Mouse (Mus musculus): ENCODE measurements at regions not wholly inside any gene's neighbourhood (a gene's known extent, or its start where the extent isn't known, plus 50 kb on each side); places are given as distances from the start of the nearest gene placed in this dataset.
"Not testable (repeated sequence)": the region's sequence is repeated elsewhere in the genome, so short reads cannot be mapped to it uniquely, and the experiment has no call there.

DNA sequence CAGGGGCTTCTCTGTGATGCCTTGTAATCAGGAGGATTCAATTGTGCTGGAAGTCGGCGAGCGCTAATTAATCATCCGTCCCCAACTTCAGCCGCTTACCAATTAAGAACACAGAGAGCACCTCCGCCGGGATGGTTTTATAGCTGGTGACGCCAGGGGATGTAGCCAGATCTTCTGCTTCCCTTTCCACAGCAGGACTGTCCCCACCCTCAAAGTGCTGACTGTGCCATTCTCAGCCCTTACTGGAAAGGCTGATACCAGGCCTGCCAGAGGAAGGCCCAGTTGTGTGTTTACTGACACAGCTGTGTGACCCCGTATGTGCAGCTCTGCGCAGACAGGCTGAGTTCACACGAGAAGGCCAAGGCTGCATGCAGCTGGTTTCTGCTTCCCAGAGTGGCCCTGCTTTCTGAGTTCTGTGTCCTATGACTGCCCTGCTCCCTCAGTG lies 59.9 kb upstream of the Bend4 start:
- 32% methylated on average over 11 of the region's 11 CpGs for WGBS
- no peak overlapping the region for H3K4me2 ChIP-seq
- no peak overlapping the region for H3K4me3 ChIP-seq
- H3K9me3 ChIP-seq (replicated peaks): no peaks in the 10 kb centered on the region
- H3K4me1 ChIP-seq: peaks cover 6% of the 10 kb centered on the region
- peak; percentile 64; the same call in 1 of the 2 replicates for ATAC-seq
- H3K27me3 ChIP-seq: no peaks in the 10 kb centered on the region
- no peaks in the 10 kb centered on the region for H3K36me3 ChIP-seq (ENCODE audit: poor library complexity, severe bottlenecking)
- peak overlapping the region; percentile 31; the same call in 1 of the 2 replicates for H3K27ac ChIP-seq
- no peak overlapping the region for H3K9ac ChIP-seq

DNA sequence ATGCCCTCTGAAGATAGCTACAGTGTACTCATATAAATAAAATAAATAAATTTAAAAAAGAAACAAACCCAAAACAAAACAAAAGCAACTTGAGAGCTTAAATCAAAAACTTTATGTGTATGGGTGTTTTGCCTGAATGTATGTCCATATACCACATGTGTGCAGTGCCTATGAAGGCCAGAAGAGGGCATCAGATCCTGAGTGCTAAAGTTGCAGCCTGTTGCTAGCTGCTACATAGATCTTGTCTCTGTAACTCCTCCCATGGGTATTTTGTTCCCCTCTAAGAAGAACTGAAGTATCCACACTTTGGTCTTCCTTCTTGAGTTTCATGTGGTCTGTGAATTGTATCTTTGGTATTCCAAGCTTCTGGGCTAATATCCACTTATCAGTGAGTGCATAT lies 62.6 kb upstream of the Bend4 start:
- H3K4me1 ChIP-seq; ATAC-seq; H3K36me3 ChIP-seq (ENCODE audit: poor library complexity, severe bottlenecking); H3K9ac ChIP-seq; H3K27ac ChIP-seq; H3K4me3 ChIP-seq; H3K27me3 ChIP-seq; H3K4me2 ChIP-seq; H3K9me3 ChIP-seq (replicated peaks): not testable (repeated sequence)

DNA sequence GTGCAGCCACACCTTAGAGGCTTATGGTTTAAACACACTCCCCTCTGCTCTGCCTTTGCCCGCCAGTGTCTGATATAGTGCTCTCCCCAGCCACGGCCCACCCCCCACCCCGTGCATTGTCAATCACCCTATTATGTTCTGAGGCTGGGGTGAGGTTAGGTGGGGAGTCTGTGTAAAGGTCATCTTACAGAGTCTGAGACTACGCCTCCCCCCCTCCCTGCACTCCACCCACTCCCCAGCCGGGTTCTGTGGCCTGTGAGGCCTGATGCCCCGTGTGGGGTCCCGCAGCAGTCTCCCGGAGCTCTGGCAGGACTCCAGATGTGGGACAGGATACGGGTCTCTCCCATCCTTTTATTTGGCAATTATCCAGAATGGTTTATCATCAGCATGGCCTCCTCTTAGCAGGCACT lies 64.8 kb upstream of the Bend4 start:
- H3K36me3 ChIP-seq (ENCODE audit: poor library complexity, severe bottlenecking): no peaks in the 10 kb centered on the region
- no peak overlapping the region for H3K4me3 ChIP-seq
- H3K9ac ChIP-seq: no peak overlapping the region
- H3K27me3 ChIP-seq: no peaks in the 10 kb centered on the region
- 28% methylated on average over 9 of the region's 9 CpGs for WGBS
- no peak; the same call in 1 of the 2 replicates for ATAC-seq
- H3K4me1 ChIP-seq: peaks cover 4% of the 10 kb centered on the region
- no peaks in the 10 kb centered on the region for H3K9me3 ChIP-seq (replicated peaks)
- H3K27ac ChIP-seq: no peak overlapping the region
- no peak overlapping the region for H3K4me2 ChIP-seq

DNA sequence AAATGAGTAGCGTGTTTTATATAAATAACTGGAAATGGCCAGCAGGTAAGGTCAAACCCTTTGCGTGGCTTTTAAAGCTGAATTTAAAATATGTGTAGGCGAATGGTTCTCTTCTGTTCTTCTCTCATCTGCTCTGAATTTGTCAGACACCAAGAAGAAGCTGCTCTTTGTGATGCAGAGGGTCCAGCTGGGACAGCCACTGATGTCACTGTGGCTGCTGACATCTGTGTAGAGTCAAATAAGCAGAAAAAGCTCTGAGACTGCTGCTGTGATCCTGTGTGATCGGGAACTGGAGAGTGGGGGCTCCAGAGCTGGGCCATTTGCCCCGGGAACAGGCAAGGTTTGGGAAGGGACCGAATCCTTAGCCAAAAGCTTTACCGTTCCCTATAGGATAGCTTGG lies 68.6 kb upstream of the Bend4 start:
- no peaks in the 10 kb centered on the region for H3K36me3 ChIP-seq (ENCODE audit: poor library complexity, severe bottlenecking)
- no peak overlapping the region for H3K4me3 ChIP-seq
- H3K27me3 ChIP-seq: no peaks in the 10 kb centered on the region
- H3K9me3 ChIP-seq (replicated peaks): no peaks in the 10 kb centered on the region
- H3K4me2 ChIP-seq: no peak overlapping the region
- H3K27ac ChIP-seq: no peak overlapping the region
- H3K9ac ChIP-seq: no peak overlapping the region
- no peaks in the 10 kb centered on the region for H3K4me1 ChIP-seq
- WGBS: 86% methylated on average over 7 of the region's 7 CpGs
- ATAC-seq: no peak

DNA sequence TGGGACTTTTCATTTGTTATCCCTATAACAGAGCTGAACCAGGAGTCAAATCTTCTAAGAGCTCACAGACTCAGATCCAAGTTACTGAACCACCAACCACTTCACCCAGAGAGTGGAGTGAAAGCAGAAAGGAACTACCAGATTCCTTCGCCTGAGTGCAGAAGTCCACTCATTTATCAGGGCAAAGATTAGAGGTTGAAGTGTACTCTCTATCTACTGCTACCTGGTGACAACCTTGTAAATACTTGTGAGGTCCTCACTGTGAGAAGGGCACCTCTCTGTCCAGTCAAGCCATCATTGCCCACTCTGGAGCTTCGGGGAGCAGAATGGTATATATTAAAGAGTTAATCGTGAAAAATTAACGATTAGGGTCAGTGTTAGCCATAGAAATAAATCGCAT lies 87.4 kb upstream of the Shisa3 start:
- 94% methylated on average over 5 of the region's 5 CpGs for WGBS
- Histone ChIP-seq H3K36me3 (ENCODE audit: poor library complexity, severe bottlenecking) (no peaks in the 10 kb centered on the region), H3K4me3 (no peak overlapping the region), H3K27ac (no peak overlapping the region), H3K4me2 (no peak overlapping the region), H3K9me3 (replicated peaks) (no peaks in the 10 kb centered on the region; the same call in 1 of the 2 replicates), H3K4me1 (no peaks in the 10 kb centered on the region), H3K9ac (no peak overlapping the region), H3K27me3 (no peaks in the 10 kb centered on the region)
- no peak for ATAC-seq

DNA sequence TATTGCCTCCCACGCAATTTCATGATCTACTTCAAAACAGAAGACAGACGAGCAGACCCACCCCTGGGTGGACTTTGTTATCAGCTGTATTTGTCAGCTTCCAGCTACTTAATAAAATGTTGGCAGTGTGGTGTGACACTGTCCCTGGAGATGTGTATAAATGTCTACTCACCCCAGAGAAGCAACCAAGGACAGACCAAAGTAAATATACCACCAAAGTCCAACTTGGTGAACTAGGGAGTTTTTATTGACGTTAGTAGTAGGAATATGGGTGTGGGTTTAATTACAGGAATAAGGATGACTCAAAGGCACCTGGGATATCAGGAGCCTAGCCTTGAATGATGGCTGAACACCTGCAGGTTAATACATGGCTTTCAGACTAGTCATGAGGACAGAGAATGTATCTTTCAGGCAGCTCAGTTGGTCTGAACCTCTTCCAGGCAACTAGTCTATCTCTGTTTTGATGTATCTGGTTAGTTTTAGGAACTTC lies 86.2 kb upstream of the Shisa3 start:
- 87% methylated on average over 3 of the region's 3 CpGs for WGBS
- Histone ChIP-seq H3K36me3 (ENCODE audit: poor library complexity, severe bottlenecking) (no peaks in the 10 kb centered on the region), H3K27me3 (no peaks in the 10 kb centered on the region), H3K4me1 (no peaks in the 10 kb centered on the region), H3K4me3 (no peak overlapping the region), H3K4me2 (no peak overlapping the region), H3K9ac (no peak overlapping the region), H3K27ac (no peak overlapping the region), H3K9me3 (replicated peaks) (no peaks in the 10 kb centered on the region; the same call in 1 of the 2 replicates)
- ATAC-seq: no peak

DNA sequence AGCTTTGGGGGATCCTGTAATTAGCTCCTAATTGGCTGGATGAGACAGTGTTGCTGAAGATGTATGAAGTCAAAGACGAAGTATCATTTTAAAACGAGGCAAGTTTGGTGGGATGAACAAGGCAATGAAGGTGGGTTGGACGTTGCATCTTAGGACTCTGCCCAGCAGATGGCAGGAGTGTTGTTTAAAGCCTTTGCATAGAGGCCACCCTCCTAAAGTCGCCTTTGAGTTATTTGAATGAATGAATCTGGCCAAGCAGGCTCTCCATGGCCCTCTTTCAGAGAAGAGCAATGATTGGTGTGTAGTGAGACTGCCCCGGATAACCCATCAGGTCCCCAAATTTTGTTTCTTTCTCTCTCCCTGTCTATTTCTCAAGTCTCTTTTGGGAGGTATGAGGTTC lies 77.5 kb upstream of the Shisa3 start:
- H3K27me3 ChIP-seq: no peaks in the 10 kb centered on the region; the same call in 1 of the 2 replicates
- 58% methylated on average over 5 of the region's 5 CpGs for WGBS
- ATAC-seq: no peak
- H3K4me2 ChIP-seq: no peak overlapping the region
- H3K9me3 ChIP-seq (replicated peaks): no peaks in the 10 kb centered on the region
- H3K27ac ChIP-seq: no peak overlapping the region
- no peak overlapping the region for H3K4me3 ChIP-seq
- H3K36me3 ChIP-seq (ENCODE audit: poor library complexity, severe bottlenecking): no peaks in the 10 kb centered on the region
- H3K4me1 ChIP-seq: peaks cover 8% of the 10 kb centered on the region; the same call in 1 of the 2 replicates
- H3K9ac ChIP-seq: no peak overlapping the region

DNA sequence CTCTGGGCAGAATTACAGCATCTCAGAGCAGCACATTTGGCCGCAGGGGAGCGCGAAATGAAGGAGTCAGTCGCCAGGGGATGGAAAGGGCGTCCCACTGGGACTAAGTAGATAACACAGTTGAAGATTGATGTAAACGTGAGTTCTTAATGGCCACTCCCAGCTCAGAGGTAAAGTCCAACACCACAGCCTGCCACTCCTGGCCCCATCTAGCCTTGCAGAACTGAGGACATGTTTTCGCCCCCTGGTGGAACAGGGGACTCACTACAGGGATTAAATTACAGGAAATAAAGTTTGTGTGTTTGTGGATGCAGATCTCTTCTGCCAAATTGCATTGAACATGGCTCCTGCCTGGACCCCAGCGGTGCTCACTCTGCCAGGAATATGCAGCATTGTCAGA lies 76.7 kb upstream of the Shisa3 start:
- no peak overlapping the region for H3K27ac ChIP-seq
- no peak for ATAC-seq
- no peak overlapping the region for H3K4me3 ChIP-seq
- no peaks in the 10 kb centered on the region; the same call in 1 of the 2 replicates for H3K27me3 ChIP-seq
- H3K4me1 ChIP-seq: peaks cover 8% of the 10 kb centered on the region; the same call in 1 of the 2 replicates
- H3K9ac ChIP-seq: no peak overlapping the region
- no peak overlapping the region for H3K4me2 ChIP-seq
- H3K36me3 ChIP-seq (ENCODE audit: poor library complexity, severe bottlenecking): no peaks in the 10 kb centered on the region
- H3K9me3 ChIP-seq (replicated peaks): no peaks in the 10 kb centered on the region
- WGBS: 36% methylated on average over 8 of the region's 8 CpGs

DNA sequence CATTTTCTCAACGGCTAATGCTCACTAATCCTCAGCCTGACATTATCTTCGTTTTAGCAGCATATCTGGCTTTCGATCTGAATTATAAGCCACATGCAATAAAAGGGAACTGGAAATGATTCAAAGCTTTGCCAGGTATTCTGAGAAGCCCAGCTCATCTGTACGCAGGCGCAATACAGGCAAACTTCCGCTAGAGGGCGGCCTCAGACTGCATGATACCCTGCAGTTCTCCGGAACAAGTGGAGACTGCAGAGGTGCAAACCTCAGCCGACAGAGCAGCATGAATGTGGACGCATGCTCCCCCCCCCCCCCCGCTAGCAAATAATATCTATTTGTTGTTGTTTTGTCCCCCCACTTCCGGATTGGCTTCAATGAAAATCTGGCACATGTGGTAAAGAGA lies 75.3 kb upstream of the Shisa3 start:
- Histone ChIP-seq H3K4me3 (peak overlapping the region; percentile 23), H3K27ac (no peak overlapping the region), H3K4me1 (peaks cover 8% of the 10 kb centered on the region; the same call in 1 of the 2 replicates), H3K36me3 (ENCODE audit: poor library complexity, severe bottlenecking) (no peaks in the 10 kb centered on the region), H3K27me3 (no peaks in the 10 kb centered on the region; the same call in 1 of the 2 replicates), H3K9ac (peak overlapping the region; percentile 31; the same call in 1 of the 2 replicates), H3K4me2 (peak overlapping the region; percentile 57), H3K9me3 (replicated peaks) (no peaks in the 10 kb centered on the region)
- ATAC-seq: peak; percentile 90
- WGBS: 2% methylated on average over 12 of the region's 12 CpGs

DNA sequence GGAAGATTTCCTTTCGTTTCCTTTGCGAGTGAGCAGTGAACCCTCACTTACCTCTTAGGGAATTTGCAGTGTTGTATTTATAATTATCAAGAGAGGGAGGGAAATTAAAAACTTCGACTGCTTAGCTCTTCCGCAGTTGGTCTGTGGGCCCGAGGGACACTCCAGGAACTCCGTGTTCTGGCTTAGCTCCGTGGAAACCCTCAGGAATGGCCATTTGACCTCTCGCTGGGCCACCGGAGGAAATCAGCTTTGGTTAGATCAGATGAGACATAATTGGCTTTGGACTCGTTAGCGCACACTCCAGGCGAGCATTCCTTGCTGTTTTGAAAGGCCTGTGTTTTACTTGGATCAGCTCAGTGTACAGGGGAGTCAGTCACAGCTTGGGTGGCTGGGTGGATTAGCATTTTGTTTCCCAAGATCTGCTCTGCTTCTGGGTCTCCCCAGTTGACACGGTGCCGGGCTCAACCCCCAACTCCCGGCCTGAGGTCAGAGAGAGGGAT lies 74.9 kb upstream of the Shisa3 start:
- H3K9me3 ChIP-seq (replicated peaks): no peaks in the 10 kb centered on the region
- H3K4me3 ChIP-seq: peak overlapping the region; percentile 23
- WGBS: 5% methylated on average over 15 of the region's 15 CpGs
- ATAC-seq: peak; percentile 71
- peak overlapping the region; percentile 31; the same call in 1 of the 2 replicates for H3K9ac ChIP-seq
- H3K27me3 ChIP-seq: no peaks in the 10 kb centered on the region; the same call in 1 of the 2 replicates
- peaks cover 8% of the 10 kb centered on the region; the same call in 1 of the 2 replicates for H3K4me1 ChIP-seq
- no peaks in the 10 kb centered on the region for H3K36me3 ChIP-seq (ENCODE audit: poor library complexity, severe bottlenecking)
- H3K27ac ChIP-seq: no peak overlapping the region
- H3K4me2 ChIP-seq: peak overlapping the region; percentile 57

DNA sequence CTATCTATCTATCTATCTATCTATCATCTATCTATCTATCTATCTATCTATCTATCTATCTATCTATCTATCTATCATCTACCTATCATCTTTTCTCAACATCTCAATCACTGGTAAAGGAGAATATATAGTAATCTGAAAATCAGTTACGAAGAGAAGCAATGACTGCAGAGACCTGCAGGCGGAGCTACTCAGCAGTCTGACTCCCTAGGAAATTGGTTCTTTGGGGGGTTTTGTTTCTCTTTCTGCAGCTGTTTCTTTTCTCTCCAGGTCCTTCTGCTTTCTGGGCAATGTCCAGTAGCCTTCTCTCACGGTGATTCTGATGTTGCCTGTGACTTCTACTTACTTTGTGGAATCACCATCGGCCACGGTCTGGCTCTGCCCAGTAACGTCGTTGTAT lies 73.6 kb upstream of the Shisa3 start:
- Histone ChIP-seq H3K4me1 (peaks cover 8% of the 10 kb centered on the region; the same call in 1 of the 2 replicates), H3K4me3 (no peak overlapping the region), H3K36me3 (ENCODE audit: poor library complexity, severe bottlenecking) (no peaks in the 10 kb centered on the region), H3K27me3 (no peaks in the 10 kb centered on the region; the same call in 1 of the 2 replicates), H3K27ac (no peak overlapping the region), H3K9me3 (replicated peaks) (no peaks in the 10 kb centered on the region), H3K4me2 (no peak overlapping the region), H3K9ac (no peak overlapping the region)
- ATAC-seq: no peak
- WGBS: 86% methylated on average over 7 of the region's 7 CpGs

DNA sequence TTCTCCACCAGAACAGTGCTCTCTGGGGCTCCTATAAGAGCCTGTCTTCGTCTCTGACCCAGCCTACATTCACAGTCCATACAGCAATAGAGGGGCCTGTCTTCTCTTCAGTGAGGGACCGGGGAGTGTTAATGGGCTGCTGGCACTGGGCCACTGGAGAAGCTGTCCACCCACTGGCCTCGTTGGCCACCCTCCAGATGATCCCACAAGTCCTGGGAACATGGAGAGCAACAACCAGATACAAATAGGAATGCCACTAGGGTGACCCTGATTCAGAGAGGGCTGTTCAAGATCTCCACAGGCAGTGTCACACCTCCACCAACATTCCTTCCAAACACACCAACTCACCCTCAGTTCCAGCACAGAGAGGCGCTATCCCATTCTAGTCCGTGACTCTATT lies 69.7 kb upstream of the Shisa3 start:
- WGBS: 74% methylated on average over 5 of the region's 5 CpGs
- no peak for ATAC-seq
- H3K9me3 ChIP-seq (replicated peaks): no peaks in the 10 kb centered on the region
- no peak overlapping the region for H3K27ac ChIP-seq
- no peaks in the 10 kb centered on the region for H3K36me3 ChIP-seq (ENCODE audit: poor library complexity, severe bottlenecking)
- no peak overlapping the region for H3K4me3 ChIP-seq
- H3K9ac ChIP-seq: no peak overlapping the region
- H3K27me3 ChIP-seq: no peaks in the 10 kb centered on the region; the same call in 1 of the 2 replicates
- H3K4me1 ChIP-seq: peaks cover 3% of the 10 kb centered on the region; the same call in 1 of the 2 replicates
- no peak overlapping the region for H3K4me2 ChIP-seq
